Mouse (Mus musculus): ENCODE results near the gene Greb1. TPM values are rescaled to one million over a fixed set of nuclear protein-coding genes. Genes with fewer than 3 reads are reported as not detected.

The Greb1 gene
- polyA plus RNA-seq, 2 experiments, result 1.1 to 3.2 TPM

- no peaks in the 10 kb centered on the region for H3K27me3 ChIP-seq (ENCODE audit: control insufficient read depth, insufficient read depth, low read length)
- no peaks in the 10 kb centered on the region for H3K36me3 ChIP-seq (ENCODE audit: control insufficient read depth, insufficient read depth, low read length)
- H3K9me3 ChIP-seq (ENCODE audit: control insufficient read depth, low read length), result no peaks in the 10 kb centered on the region
- no peak overlapping the region for H3K27ac ChIP-seq (replicated peaks; ENCODE audit: low read depth, low read length)
- no peaks in the 10 kb centered on the region for H3K4me1 ChIP-seq (ENCODE audit: control insufficient read depth, insufficient read depth, low read length)
- ATAC-seq (ENCODE audit: low FRiP score, low read depth) (no peak), DNase-seq (ENCODE audit: low spot score) (no peak)
- no peak overlapping the region for H3K4me2 ChIP-seq (replicated peaks; ENCODE audit: low read depth, low read length, severe bottlenecking)
- no peak overlapping the region for H3K9ac ChIP-seq (ENCODE audit: low read depth, low read length, severe bottlenecking)
- no peak for TF ChIP-seq POLR2A (IDR thresholded peaks at IDR 0.05; ENCODE audit: borderline replicate concordance, extremely low read depth, insufficient read depth, insufficient read length)
- no peak overlapping the region for H3K4me3 ChIP-seq (replicated peaks; ENCODE audit: low read length)
- WGBS, result 84% methylated on average over 12 of the region's 12 CpGs
Measured at GRCm38 (mm10) chr12:16764776-16765445, 35.8 kb downstream of the Greb1 start.

- no peak overlapping the region for H3K4me2 ChIP-seq (replicated peaks; ENCODE audit: low read depth, low read length, severe bottlenecking)
- ATAC-seq (ENCODE audit: low FRiP score, low read depth) (no peak), DNase-seq (ENCODE audit: low spot score) (no peak)
- no peaks in the 10 kb centered on the region for H3K27me3 ChIP-seq (ENCODE audit: control insufficient read depth, insufficient read depth, low read length)
- no peaks in the 10 kb centered on the region for H3K36me3 ChIP-seq (ENCODE audit: control insufficient read depth, insufficient read depth, low read length)
- H3K9ac ChIP-seq (ENCODE audit: low read depth, low read length, severe bottlenecking), result no peak overlapping the region
- WGBS, result 60% methylated on average over 4 of the region's 4 CpGs
- H3K4me3 ChIP-seq (replicated peaks; ENCODE audit: low read length), result no peak overlapping the region
- no peak overlapping the region for H3K27ac ChIP-seq (replicated peaks; ENCODE audit: low read depth, low read length)
- no peaks in the 10 kb centered on the region for H3K9me3 ChIP-seq (ENCODE audit: control insufficient read depth, low read length)
- TF ChIP-seq POLR2A (IDR thresholded peaks at IDR 0.05; ENCODE audit: borderline replicate concordance, extremely low read depth, insufficient read depth, insufficient read length), result no peak
- H3K4me1 ChIP-seq (ENCODE audit: control insufficient read depth, insufficient read depth, low read length), result no peaks in the 10 kb centered on the region
Measured at GRCm38 (mm10) chr12:16763649-16764422, 36.9 kb downstream of the Greb1 start.

- Histone ChIP-seq H3K36me3 (ENCODE audit: control insufficient read depth, insufficient read depth, low read length) (no peaks in the 10 kb centered on the region), H3K27me3 (ENCODE audit: control insufficient read depth, insufficient read depth, low read length) (no peaks in the 10 kb centered on the region), H3K9me3 (ENCODE audit: control insufficient read depth, low read length) (no peaks in the 10 kb centered on the region), H3K4me3 (replicated peaks; ENCODE audit: low read length) (no peak overlapping the region), H3K27ac (replicated peaks; ENCODE audit: low read depth, low read length) (no peak overlapping the region), H3K4me2 (replicated peaks; ENCODE audit: low read depth, low read length, severe bottlenecking) (no peak overlapping the region), H3K4me1 (ENCODE audit: control insufficient read depth, insufficient read depth, low read length) (no peaks in the 10 kb centered on the region), H3K9ac (ENCODE audit: low read depth, low read length, severe bottlenecking) (no peak overlapping the region)
- DNase-seq (ENCODE audit: low spot score) (no peak), ATAC-seq (ENCODE audit: low FRiP score, low read depth) (no peak)
- no peak for TF ChIP-seq POLR2A (IDR thresholded peaks at IDR 0.05; ENCODE audit: borderline replicate concordance, extremely low read depth, insufficient read depth, insufficient read length)
- 97% methylated on average over 3 of the region's 3 CpGs for WGBS
Measured at GRCm38 (mm10) chr12:16761461-16761860, 39.2 kb downstream of the Greb1 start.

- no peak for DNase-seq (ENCODE audit: low spot score)
- no peak for ATAC-seq (ENCODE audit: low FRiP score, low read depth)
- H3K36me3 ChIP-seq (ENCODE audit: control insufficient read depth, insufficient read depth, low read length), result no peaks in the 10 kb centered on the region
- no peak for TF ChIP-seq POLR2A (IDR thresholded peaks at IDR 0.05; ENCODE audit: borderline replicate concordance, extremely low read depth, insufficient read depth, insufficient read length)
- no peak overlapping the region for H3K4me3 ChIP-seq (replicated peaks; ENCODE audit: low read length)
- no peak overlapping the region for H3K9ac ChIP-seq (ENCODE audit: low read depth, low read length, severe bottlenecking)
- H3K4me1 ChIP-seq (ENCODE audit: control insufficient read depth, insufficient read depth, low read length), result no peaks in the 10 kb centered on the region
- H3K27ac ChIP-seq (replicated peaks; ENCODE audit: low read depth, low read length), result no peak overlapping the region
- WGBS, result 70% methylated on average over 4 of the region's 4 CpGs
- H3K27me3 ChIP-seq (ENCODE audit: control insufficient read depth, insufficient read depth, low read length), result no peaks in the 10 kb centered on the region
- H3K4me2 ChIP-seq (replicated peaks; ENCODE audit: low read depth, low read length, severe bottlenecking), result no peak overlapping the region
- no peaks in the 10 kb centered on the region for H3K9me3 ChIP-seq (ENCODE audit: control insufficient read depth, low read length)
Measured at GRCm38 (mm10) chr12:16760246-16760645, 40.4 kb downstream of the Greb1 start.

GRCm38 (mm10) chr12:16754311-16754710, 46.4 kb downstream of the Greb1 start:
- ATAC-seq (ENCODE audit: low FRiP score, low read depth), result no peak
- Histone ChIP-seq H3K4me2 (replicated peaks; ENCODE audit: low read depth, low read length, severe bottlenecking) (no peak overlapping the region), H3K27ac (replicated peaks; ENCODE audit: low read depth, low read length) (no peak overlapping the region), H3K36me3 (ENCODE audit: control insufficient read depth, insufficient read depth, low read length) (no peaks in the 10 kb centered on the region), H3K9me3 (ENCODE audit: control insufficient read depth, low read length) (no peaks in the 10 kb centered on the region), H3K4me1 (ENCODE audit: control insufficient read depth, insufficient read depth, low read length) (peaks cover 9% of the 10 kb centered on the region; the same call in 1 of the 2 replicates), H3K27me3 (ENCODE audit: control insufficient read depth, insufficient read depth, low read length) (no peaks in the 10 kb centered on the region), H3K9ac (ENCODE audit: low read depth, low read length, severe bottlenecking) (no peak overlapping the region), H3K4me3 (replicated peaks; ENCODE audit: low read length) (no peak overlapping the region)
- TF ChIP-seq POLR2A (IDR thresholded peaks at IDR 0.05; ENCODE audit: borderline replicate concordance, extremely low read depth, insufficient read depth, insufficient read length), result no peak
- DNase-seq (ENCODE audit: low spot score), result no peak
- 4% methylated on average over 2 of the region's 2 CpGs for WGBS

Data from limb, embryonic 14.5 days (tissue).